Mouse (Mus musculus): ENCODE data around the gene Zfp740. TPM values are rescaled to one million over a fixed set of nuclear protein-coding genes. Genes with fewer than 3 reads are reported as not detected.
A peak's percentile ranks its signal among the peaks of the same experiment; 100 is the strongest.

Gene Zfp740
- polyA plus RNA-seq, 1 experiment from 2014 or later = 18.5 TPM

- Histone ChIP-seq H3K4me3 (ENCODE audit: inconsistent target) (peak overlapping the region; percentile 6; the same call in 1 of the 2 replicates), H3K27ac (peak overlapping the region; percentile 28; the same call in 1 of the 2 replicates), H3K36me3 (ENCODE audit: inconsistent target) (no peaks in the 10 kb centered on the region), H3K79me2 (ENCODE audit: inconsistent target) (peaks cover 29% of the 10 kb centered on the region)
- WGBS (ENCODE audit: missing documents) = 68% methylated on average over 17 of the region's 17 CpGs
Measured at GRCm38 (mm10) chr15:102230408-102231321, 27.6 kb downstream of the Zfp740 start.

DNA sequence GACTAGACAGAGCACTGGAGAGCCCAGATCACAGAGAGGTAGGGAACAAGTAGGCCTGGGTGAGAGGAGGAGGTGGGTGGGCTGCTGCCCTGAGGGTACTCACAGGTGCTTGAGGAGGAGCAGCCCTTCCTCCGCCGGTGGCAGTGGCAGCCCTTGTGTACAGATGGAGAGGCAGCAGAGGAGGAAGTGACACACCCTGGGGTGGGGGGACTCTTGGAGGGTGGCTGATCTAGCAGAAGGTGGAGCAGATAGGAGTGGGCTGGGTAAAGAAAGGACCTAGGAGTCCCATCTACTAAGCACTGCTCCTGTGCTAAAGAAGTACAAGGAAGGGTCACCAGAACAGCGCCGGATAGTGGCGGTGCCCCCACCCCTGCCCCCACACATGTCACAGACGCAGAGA is 28.7 kb downstream of the Zfp740 start, which contains the start of gene Itgb7:
TSS of gene Itgb7 (minus strand) at position 197 of the 400 bp plus-strand sequence.
- H3K27ac ChIP-seq = peak within 1 kb of the TSS; percentile 28; the same call in 1 of the 2 replicates
- peaks cover 29% of the 10 kb centered on the region for H3K79me2 ChIP-seq (ENCODE audit: inconsistent target)
- peak within 1 kb of the TSS; percentile 6; the same call in 1 of the 2 replicates for H3K4me3 ChIP-seq (ENCODE audit: inconsistent target)
- WGBS (ENCODE audit: missing documents) = 10% methylated on average over 6 of the region's 6 CpGs
- no peaks in the 10 kb centered on the region for H3K36me3 ChIP-seq (ENCODE audit: inconsistent target)

DNA sequence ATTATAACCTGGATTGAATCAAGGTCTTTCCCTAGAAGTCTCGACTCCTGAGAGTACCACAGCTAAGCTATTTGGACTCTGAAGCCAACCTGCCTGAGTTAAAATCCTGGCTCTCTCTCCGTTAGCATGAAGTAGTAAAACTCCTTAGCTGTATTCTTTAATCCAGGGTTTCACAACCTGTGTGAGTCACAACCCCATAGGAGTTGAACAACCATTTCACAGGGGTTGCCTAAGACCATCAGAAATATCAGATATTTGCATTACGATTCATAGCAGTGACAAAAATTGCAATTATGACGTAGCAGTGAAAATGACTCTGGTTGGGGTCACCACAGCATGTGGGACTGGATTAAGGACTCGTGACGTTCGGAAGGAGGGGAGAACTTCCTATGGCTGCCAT is 29.7 kb downstream of the Zfp740 start:
- H3K36me3 ChIP-seq (ENCODE audit: inconsistent target) = no peaks in the 10 kb centered on the region
- no peak overlapping the region for H3K27ac ChIP-seq
- WGBS (ENCODE audit: missing documents) = 75% methylated on average over 7 of the region's 7 CpGs
- no peak overlapping the region for H3K4me3 ChIP-seq (ENCODE audit: inconsistent target)
- H3K79me2 ChIP-seq (ENCODE audit: inconsistent target) = peaks cover 27% of the 10 kb centered on the region

DNA sequence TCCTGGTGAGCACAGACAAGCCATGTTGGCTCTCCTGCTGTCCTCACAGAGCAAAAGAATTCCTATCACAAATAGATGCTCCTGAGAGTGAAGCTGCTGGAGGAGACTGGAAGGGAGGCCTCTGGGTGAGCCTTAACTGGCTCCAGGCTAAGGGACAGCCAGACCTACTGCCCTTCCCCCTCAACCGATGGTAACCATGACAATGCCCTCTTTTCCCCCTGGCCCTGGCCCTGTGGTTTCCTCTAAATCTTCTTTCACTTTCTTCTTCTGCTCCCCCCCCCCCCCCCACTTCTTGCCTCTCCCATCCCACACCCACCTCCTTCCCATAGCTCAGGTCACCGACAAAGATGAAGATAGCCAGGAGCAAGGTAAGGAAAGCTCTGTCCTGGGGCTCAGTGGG is 30.8 kb downstream of the Zfp740 start:
- WGBS (ENCODE audit: missing documents) = 8% methylated on average over 2 of the region's 2 CpGs
- H3K79me2 ChIP-seq (ENCODE audit: inconsistent target) = peaks cover 18% of the 10 kb centered on the region
- 0 out of 2 replicates have a peak, but pooled peaks cover 6% of the 10 kb centered on the region for H3K36me3 ChIP-seq (ENCODE audit: inconsistent target)
- H3K4me3 ChIP-seq (ENCODE audit: inconsistent target) = no peak overlapping the region
- 0 out of 2 replicates have a peak overlapping the region, but pooled peaks have one; percentile 22 for H3K27ac ChIP-seq

DNA sequence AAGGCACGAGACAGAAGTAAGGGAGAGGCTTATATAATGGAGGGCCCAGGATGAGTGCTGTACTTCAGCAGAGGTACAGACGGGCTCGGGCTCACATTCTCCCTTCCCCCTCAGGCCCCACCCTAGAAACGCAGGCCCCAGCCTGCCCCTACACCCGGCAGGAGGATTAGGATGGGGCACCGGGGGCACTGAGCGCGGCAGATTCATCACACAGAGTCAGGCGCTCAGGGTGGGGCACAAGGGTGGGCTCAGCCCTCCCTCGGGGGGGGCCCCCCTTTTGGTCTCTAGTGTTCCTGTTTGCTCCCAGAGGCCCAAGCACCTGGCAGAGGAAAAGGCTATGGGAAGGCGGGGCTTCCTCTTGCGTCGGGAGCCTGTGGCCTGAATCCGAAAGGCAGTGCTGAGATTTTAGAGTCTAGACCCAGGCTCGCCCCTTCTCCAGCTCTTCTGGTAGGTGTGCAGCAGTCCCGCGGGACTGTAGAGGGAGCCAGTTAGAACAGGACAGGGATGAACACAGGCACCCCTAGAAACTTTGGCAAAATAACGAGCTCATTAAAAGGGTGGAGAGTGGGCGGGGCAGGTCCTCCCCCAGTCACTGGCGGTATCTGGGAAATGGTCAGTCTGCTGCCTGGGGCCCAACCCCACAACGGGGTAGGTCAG is 32.5 kb downstream of the Zfp740 start:
- Histone ChIP-seq H3K36me3 (ENCODE audit: inconsistent target) (peaks cover 14% of the 10 kb centered on the region; the same call in 1 of the 2 replicates), H3K4me3 (ENCODE audit: inconsistent target) (no peak overlapping the region)

DNA sequence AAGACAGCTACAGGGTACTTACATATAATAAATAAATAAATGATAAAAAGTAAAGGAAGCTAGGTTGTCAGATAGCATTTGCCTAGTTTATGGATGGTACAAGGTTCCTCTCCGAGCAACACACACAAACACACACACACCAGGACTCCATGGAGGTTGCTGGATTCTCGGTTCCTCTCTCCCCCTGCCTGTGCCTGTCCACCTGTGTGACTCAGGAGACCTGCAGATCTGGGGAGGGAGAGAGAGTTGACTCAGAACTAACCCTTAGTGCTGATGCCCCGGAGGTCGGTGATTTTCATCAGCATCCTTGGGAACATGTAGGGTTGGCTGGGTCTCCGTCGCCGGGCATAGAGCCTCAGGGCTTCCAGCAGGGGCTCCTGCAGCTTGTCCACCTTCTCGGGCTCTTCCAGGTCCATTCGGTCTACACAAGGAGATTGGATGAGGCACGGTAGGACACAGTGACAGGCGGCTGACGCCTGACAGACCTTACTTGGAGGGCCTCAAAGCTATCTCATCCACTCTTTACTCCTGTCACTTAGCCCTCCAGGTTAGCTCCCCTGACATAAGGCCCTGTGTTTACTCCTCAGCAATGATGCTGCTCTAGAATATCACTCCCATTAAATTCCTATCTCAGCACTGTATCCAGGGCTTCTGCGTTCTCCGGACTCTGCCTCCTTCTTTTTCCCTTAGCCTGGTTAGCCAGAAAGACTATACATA is 35.7 kb downstream of the Zfp740 start:
- Histone ChIP-seq H3K27ac (no peak overlapping the region), H3K4me3 (ENCODE audit: inconsistent target) (no peak overlapping the region), H3K36me3 (ENCODE audit: inconsistent target) (peaks cover 14% of the 10 kb centered on the region; the same call in 1 of the 2 replicates), H3K79me2 (ENCODE audit: inconsistent target) (peaks cover 23% of the 10 kb centered on the region; the same call in 1 of the 2 replicates)
- 92% methylated on average over 14 of the region's 14 CpGs for WGBS (ENCODE audit: missing documents)

More for the DNA sequence above, 32.5 kb downstream of the Zfp740 start:
- Histone ChIP-seq H3K27ac (no peak overlapping the region), H3K79me2 (ENCODE audit: inconsistent target) (peaks cover 2% of the 10 kb centered on the region; the same call in 1 of the 2 replicates)
- WGBS (ENCODE audit: missing documents) = 39% methylated on average over 21 of the region's 21 CpGs

DNA sequence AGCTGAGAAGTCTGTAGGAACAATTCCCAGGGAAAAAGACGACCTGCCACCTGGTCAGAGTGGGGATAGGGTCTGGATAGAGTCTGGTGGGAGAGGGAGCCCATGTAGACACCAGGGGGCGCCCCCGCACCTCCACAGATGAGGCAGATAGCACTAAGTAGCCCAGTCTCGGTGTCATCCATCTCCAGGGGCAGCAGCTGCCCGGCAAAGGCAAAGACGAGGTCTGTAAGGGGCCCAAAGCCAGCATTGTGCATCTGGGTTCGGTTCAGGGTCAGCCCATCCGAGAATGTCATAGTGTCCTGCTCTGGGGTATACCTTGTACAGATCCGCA is 36.2 kb downstream of the Zfp740 start:
- peaks cover 14% of the 10 kb centered on the region; the same call in 1 of the 2 replicates for H3K36me3 ChIP-seq (ENCODE audit: inconsistent target)
- WGBS (ENCODE audit: missing documents) = 39% methylated on average over 7 of the region's 9 CpGs
- peaks cover 23% of the 10 kb centered on the region; the same call in 1 of the 2 replicates for H3K79me2 ChIP-seq (ENCODE audit: inconsistent target)
- H3K27ac ChIP-seq = no peak overlapping the region
- H3K4me3 ChIP-seq (ENCODE audit: inconsistent target) = no peak overlapping the region

DNA sequence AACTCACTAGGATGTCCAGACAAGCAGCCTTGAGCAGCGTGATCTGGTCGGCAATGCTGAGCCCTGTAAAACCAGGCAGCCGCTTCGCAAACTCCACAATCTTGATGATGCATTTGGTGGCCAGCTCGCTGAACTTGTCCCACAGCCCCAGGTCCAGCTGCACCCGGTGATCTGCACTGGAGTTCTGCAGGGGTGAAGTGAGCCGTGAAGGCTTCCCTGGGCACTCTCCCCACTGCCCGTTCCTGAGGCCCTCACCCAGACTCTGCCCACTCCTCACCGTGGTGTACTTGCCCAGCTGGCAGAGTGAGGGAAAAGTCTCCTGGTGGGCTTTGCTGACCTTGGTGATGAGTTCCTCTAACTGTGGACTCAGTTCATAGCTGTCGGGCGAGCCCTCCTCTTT is 36.8 kb downstream of the Zfp740 start:
- WGBS (ENCODE audit: missing documents) = 94% methylated on average over 8 of the region's 11 CpGs
- peaks cover 14% of the 10 kb centered on the region; the same call in 1 of the 2 replicates for H3K36me3 ChIP-seq (ENCODE audit: inconsistent target)
- no peak overlapping the region for H3K27ac ChIP-seq
- no peak overlapping the region for H3K4me3 ChIP-seq (ENCODE audit: inconsistent target)
- H3K79me2 ChIP-seq (ENCODE audit: inconsistent target) = peaks cover 24% of the 10 kb centered on the region; the same call in 1 of the 2 replicates

- Histone ChIP-seq H3K79me2 (ENCODE audit: inconsistent target) (peaks cover 31% of the 10 kb centered on the region), H3K4me3 (ENCODE audit: inconsistent target) (no peak overlapping the region), H3K36me3 (ENCODE audit: inconsistent target) (peaks cover 14% of the 10 kb centered on the region; the same call in 1 of the 2 replicates), H3K27ac (no peak overlapping the region)
- 86% methylated on average over 4 of the region's 4 CpGs for WGBS (ENCODE audit: missing documents)
Measured at GRCm38 (mm10) chr15:102240607-102241006, 37.6 kb downstream of the Zfp740 start.

GRCm38 (mm10) chr15:102242404-102243228 is 39.6 kb downstream of the Zfp740 start:
- Histone ChIP-seq H3K79me2 (ENCODE audit: inconsistent target) (peaks cover 37% of the 10 kb centered on the region), H3K27ac (peak overlapping the region; percentile 95), H3K4me3 (ENCODE audit: inconsistent target) (peak overlapping the region; percentile 25; the same call in 1 of the 2 replicates), H3K36me3 (ENCODE audit: inconsistent target) (peaks cover 14% of the 10 kb centered on the region; the same call in 1 of the 2 replicates)
- WGBS (ENCODE audit: missing documents) = 81% methylated on average over 10 of the region's 12 CpGs

GRCm38 (mm10) chr15:102243229-102244190 is 40.5 kb downstream of the Zfp740 start:
- peaks cover 12% of the 10 kb centered on the region; the same call in 1 of the 2 replicates for H3K36me3 ChIP-seq (ENCODE audit: inconsistent target)
- WGBS (ENCODE audit: missing documents) = under 1% methylated on average over 22 of the region's 22 CpGs
- peaks cover 37% of the 10 kb centered on the region for H3K79me2 ChIP-seq (ENCODE audit: inconsistent target)
- peak overlapping the region; percentile 25 for H3K4me3 ChIP-seq (ENCODE audit: inconsistent target)
- H3K27ac ChIP-seq = peak overlapping the region; percentile 95

GRCm38 (mm10) chr15:102244306-102245191 is 41.5 kb downstream of the Zfp740 start:
- 22% methylated on average over 15 of the region's 19 CpGs for WGBS (ENCODE audit: missing documents)
- H3K79me2 ChIP-seq (ENCODE audit: inconsistent target) = peaks cover 37% of the 10 kb centered on the region
- H3K4me3 ChIP-seq (ENCODE audit: inconsistent target) = peak overlapping the region; percentile 50
- peak overlapping the region; percentile 95 for H3K27ac ChIP-seq
- peaks cover 5% of the 10 kb centered on the region; the same call in 1 of the 2 replicates for H3K36me3 ChIP-seq (ENCODE audit: inconsistent target)

Measured in macrophage (primary cell).